Mouse (Mus musculus) c-Kit-positive CD71-negative TER-119-negative erythroid progenitor cells, embryonic 14.5 days (primary cell): ENCODE measurements around the gene Wnk2.

ENCODE experiments used
- DNase-seq: peaks from one replicate; pipeline ENCODE4 v3.0.0-alpha.2; 2013; ENCODE audit warnings: low read depth

The Wnk2 gene

GRCm38 (mm10) chr13:49140567-49140966, 7.2 kb downstream of the Wnk2 start:
- DNase-seq: no peak

- DNase-seq: no peak
Observed at GRCm38 (mm10) chr13:49134491-49134890, 13.3 kb downstream of the Wnk2 start.

- no peak for DNase-seq
Observed at GRCm38 (mm10) chr13:49133125-49133524, 14.7 kb downstream of the Wnk2 start.

GRCm38 (mm10) chr13:49131946-49132687, 15.7 kb downstream of the Wnk2 start:
- DNase-seq: no peak

- no peak for DNase-seq
Observed at GRCm38 (mm10) chr13:49131342-49131855, 16.4 kb downstream of the Wnk2 start.

GRCm38 (mm10) chr13:49129845-49130244, 18.0 kb downstream of the Wnk2 start:
- DNase-seq: no peak

GRCm38 (mm10) chr13:49129154-49129553, 18.7 kb downstream of the Wnk2 start:
- DNase-seq: no peak

- no peak for DNase-seq
Observed at GRCm38 (mm10) chr13:49127844-49128631, 19.8 kb downstream of the Wnk2 start.

GRCm38 (mm10) chr13:49122106-49122505, 25.7 kb downstream of the Wnk2 start:
- no peak for DNase-seq

GRCm38 (mm10) chr13:49117563-49117962, 30.3 kb downstream of the Wnk2 start:
- no peak for DNase-seq

- DNase-seq: no peak
Observed at GRCm38 (mm10) chr13:49114921-49115320, 32.9 kb downstream of the Wnk2 start.

GRCm38 (mm10) chr13:49114116-49114515, 33.7 kb downstream of the Wnk2 start:
- DNase-seq: no peak

GRCm38 (mm10) chr13:49113345-49113744, 34.5 kb downstream of the Wnk2 start:
- DNase-seq: no peak

GRCm38 (mm10) chr13:49112652-49113051, 35.2 kb downstream of the Wnk2 start:
- no peak for DNase-seq

- no peak for DNase-seq
Observed at GRCm38 (mm10) chr13:49109665-49110064, 38.1 kb downstream of the Wnk2 start.

GRCm38 (mm10) chr13:49108119-49108846, 39.5 kb downstream of the Wnk2 start:
- peak; percentile 20 for DNase-seq

- no peak for DNase-seq
Observed at GRCm38 (mm10) chr13:49103913-49104312, 43.9 kb downstream of the Wnk2 start.

GRCm38 (mm10) chr13:49103235-49103634, 44.6 kb downstream of the Wnk2 start:
- DNase-seq: no peak

- DNase-seq: peak; percentile 39
Observed at GRCm38 (mm10) chr13:49100417-49100816, 47.4 kb downstream of the Wnk2 start.

GRCm38 (mm10) chr13:49096826-49097225, 51.0 kb downstream of the Wnk2 start:
- no peak for DNase-seq

- no peak for DNase-seq
Observed at GRCm38 (mm10) chr13:49094667-49095066, 53.1 kb downstream of the Wnk2 start.

GRCm38 (mm10) chr13:49093471-49093891, 54.3 kb downstream of the Wnk2 start:
- no peak for DNase-seq
